Mouse (Mus musculus) T-helper 17 cell (primary cell): Measurements from ENCODE around the gene Scn3b.

Experiments
- in situ Hi-C, 2 experiments: fragments of 300-600 bp; cut with MboI, MseI; formaldehyde crosslinking; loops; 1 replicate in 1 of 2; 2 replicates in 1 of 2; pipeline ENCODE4 v1.15.1; 2025; ENCODE audit warnings: high pct_unique_total_duplicates in 2 of 2

Scn3b gene

GRCm38 (mm10) chr9:40309876-40310275 lies 40.9 kb downstream of the Scn3b start:
- in situ Hi-C loops, result loop anchor here in 1 of 2 experiments (10.0 kb wide), 1 partner anchor 1945 kb away; the partner anchor contains the start of gene Olfr250

GRCm38 (mm10) chr9:40311813-40312212 lies 42.8 kb downstream of the Scn3b start:
- in situ Hi-C loops, result no loop called here

- in situ Hi-C loops, result no loop called here
These were observed 48.0 kb downstream of the Scn3b start for GRCm38 (mm10) chr9:40316865-40317660.

GRCm38 (mm10) chr9:40317735-40318134 lies 48.7 kb downstream of the Scn3b start:
- in situ Hi-C loops, result no loop called here

DNA sequence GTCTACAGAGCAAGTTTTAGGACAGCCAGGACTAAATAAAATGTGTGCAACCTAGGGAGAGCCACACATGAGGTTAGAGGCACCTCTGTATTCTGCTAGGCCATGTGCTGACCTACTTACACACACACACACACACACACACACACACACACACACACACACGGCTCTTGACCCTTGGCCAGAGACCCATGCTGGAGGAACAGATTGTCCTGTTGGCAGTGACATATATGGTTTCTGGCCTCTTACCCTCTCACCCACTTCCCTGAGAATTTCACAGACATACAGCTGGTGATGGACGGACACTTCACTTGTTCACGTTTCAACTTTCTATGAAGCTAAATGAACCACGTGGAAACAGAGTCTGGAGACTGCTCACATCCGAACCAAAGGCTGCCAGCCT lies 49.8 kb downstream of the Scn3b start:
- in situ Hi-C loops, result no loop called here

DNA sequence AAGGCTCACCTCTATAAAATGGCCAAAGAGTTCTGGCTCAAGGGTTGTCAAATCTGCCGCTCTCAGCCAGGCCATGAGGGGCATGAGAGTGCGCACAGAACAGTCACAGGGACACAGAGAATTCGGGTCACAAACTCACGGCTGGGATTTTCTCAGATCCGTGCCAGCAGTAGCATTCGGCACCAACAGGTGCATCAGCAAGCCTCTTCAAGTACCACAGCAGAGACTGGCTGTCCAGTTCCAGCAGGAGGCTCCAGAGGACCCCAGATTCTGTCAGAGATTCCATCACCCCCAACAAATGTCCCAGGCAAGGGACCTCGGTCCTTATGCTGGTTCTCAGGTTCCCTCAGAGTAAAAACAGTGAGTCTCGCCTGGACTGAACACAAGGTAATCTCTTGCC lies 51.4 kb downstream of the Scn3b start:
- in situ Hi-C loops, result loop anchor here in 1 of 2 experiments (5.0 kb wide), 1 partner anchor 93 kb away; no protein-coding TSS in a partner anchor

DNA sequence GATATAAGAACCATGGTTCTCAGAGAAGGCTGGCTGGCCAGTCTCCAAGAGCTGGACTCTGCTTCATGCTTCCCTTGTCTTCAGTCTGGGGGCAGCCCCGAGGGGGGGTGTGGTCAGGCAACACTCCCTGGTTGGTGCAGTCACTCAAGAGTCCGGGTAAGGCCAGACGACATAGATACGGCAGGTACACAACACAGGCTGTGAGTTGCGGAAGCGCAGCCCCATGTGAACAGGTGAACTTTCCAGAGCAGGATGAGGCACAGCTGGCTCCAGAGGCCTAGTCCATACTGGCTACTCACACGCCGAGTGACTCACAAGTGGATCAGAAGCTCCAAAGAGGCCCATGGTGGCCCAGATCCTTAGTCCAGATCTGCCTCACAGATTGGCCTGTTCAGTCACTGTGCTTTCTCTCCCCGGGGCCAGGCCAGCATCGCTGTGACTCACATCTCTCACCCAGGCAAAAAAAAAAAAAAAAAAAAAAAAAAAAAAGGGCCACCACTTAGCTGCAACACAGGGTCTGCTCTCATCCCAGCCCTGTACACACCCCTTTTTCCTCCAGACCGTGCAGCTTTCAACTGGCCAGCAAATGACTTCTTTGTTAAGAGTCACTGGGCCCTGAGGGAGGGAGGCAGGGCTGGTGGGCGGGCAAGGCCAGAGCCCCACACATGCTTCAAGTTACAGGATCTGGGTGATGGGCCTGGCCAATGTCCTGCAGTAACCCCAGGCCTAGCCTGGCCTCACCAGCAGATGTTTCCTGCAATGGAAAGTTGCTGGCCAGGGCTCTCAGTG lies 52.1 kb downstream of the Scn3b start:
- in situ Hi-C loops, result loop anchor here in 1 of 2 experiments (5.0 kb wide), 1 partner anchor 94 kb away; no protein-coding TSS in a partner anchor

- in situ Hi-C loops, result loop anchor here in 1 of 2 experiments (5.0 kb wide), 1 partner anchor 94 kb away; no protein-coding TSS in a partner anchor
These were observed 52.6 kb downstream of the Scn3b start for GRCm38 (mm10) chr9:40321668-40322003.

DNA sequence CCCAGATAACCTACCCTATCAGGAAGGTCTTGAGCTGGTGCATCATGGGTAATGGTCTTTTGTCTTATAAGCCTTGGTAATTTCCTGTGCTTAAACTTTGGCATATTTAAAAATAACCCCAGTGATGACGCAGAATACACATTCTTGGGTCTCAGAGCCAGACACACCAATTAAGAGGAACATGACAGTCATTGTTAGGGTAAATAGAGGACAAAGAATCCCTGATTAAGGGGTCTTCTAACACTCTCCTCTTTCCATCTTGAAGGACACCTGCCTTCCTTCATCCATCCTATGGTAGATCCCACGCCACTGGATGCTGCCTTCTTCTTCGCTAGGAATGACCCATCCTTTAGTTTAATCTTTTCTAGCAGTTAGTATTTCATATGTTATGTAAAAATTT lies 53.4 kb downstream of the Scn3b start:
- in situ Hi-C loops, result loop anchor here in 1 of 2 experiments (5.0 kb wide), 1 partner anchor 95 kb away; no protein-coding TSS in a partner anchor

GRCm38 (mm10) chr9:40323171-40323570 lies 54.2 kb downstream of the Scn3b start:
- in situ Hi-C loops, result loop anchor here in 1 of 2 experiments (5.0 kb wide), 1 partner anchor 96 kb away; no protein-coding TSS in a partner anchor

- in situ Hi-C loops, result loop anchor here in 1 of 2 experiments (5.0 kb wide), 1 partner anchor 96 kb away; no protein-coding TSS in a partner anchor
These were observed 54.8 kb downstream of the Scn3b start for GRCm38 (mm10) chr9:40323773-40324172.

- in situ Hi-C loops, result loop anchor here in 1 of 2 experiments (5.0 kb wide), 1 partner anchor 97 kb away; no protein-coding TSS in a partner anchor
These were observed 55.3 kb downstream of the Scn3b start for GRCm38 (mm10) chr9:40324232-40324792.

DNA sequence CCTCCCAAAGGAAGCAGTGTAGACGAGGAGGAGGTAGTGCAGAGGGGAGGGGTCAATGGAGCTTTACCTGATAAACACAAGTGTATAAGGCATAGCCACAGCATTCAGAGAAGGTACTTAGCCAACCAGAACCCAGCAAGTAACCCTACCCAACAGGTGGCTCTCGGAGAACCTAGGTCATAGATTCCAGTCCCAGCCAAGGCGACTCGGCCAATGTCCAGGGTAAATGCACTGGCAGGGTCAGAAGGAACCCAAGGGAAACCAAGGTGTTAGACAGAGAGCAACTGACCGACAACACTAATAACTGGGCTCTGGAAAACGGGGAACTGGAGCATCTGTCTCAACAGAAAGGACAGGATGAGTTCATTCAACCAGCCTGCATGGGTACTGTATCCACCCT lies 55.8 kb downstream of the Scn3b start:
- in situ Hi-C loops, result loop anchor here (5.0 to 25.0 kb wide), 2 partner anchors 98 to 1887 kb away; no protein-coding TSS in a partner anchor

DNA sequence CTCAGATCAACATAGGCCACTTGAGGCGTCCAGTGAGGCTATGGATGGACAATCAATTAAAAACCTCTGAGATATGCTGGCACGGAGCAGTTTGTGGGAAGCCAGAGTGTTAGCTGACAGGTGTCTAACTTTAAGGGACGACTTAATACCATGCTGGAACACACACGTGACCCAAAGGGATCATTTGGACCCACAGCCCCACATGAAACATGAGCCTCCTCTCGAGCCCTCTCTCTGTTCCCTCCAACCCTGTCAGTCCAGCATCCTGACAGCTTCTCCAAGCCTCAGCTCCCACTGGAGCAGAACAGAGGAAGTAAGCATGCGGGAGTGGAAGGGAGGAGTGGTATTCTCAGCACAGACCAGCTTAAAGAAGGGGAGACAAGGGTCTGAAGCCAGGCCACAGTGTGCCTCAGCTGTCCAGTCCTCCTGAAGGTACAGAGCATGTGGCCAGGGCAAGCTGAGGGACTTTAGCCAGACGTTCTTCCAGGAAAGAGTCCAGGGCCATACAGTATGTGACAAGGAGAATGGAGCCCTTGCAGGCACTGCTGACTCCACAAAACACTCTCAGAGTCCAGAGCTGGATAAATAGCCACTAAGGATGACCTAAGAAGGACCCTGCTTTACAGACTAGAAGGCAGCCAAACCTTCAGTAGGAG lies 57.4 kb downstream of the Scn3b start:
- in situ Hi-C loops, result loop anchor here in 1 of 2 experiments (25.0 kb wide), 1 partner anchor 1886 kb away; no protein-coding TSS in a partner anchor

DNA sequence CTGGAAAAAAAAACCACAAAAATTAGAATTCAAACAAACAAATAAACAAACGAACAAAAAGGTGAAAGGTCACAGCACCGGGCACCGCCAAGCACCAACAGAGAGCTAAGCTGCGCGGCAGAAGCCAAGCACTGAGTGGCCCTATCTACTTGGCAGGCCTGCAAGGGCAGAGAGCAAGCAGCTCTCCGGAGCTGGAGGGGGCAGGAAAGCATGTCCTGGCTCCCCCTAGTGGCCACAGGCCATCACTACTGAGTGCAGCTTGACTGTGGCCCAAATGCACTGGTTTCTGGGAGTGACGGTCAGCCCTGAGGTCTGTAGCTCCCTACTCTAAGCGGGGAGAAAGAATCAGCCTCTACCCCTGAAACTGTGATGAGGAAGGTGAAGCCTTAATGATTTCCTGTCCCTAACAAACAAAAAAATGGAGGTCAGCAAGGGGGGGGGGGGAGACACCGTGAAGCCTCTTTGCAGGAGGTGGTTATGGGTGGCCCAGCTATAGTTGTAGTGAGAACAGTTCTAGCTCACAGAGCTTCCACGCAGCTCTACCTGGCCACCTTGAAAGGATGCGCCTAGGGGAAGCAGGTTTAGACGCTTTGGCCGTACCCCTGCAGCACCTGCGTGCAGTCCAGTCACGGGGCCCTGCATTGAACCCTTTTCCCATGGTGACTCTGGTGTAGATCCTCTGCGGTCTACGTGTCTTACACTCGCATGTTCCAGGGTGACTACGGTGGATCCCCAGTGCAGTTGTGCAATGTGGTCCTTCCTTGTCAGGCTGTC lies 61.8 kb downstream of the Scn3b start:
- in situ Hi-C loops, result loop anchor here in 1 of 2 experiments (25.0 kb wide), 1 partner anchor 1882 kb away; no protein-coding TSS in a partner anchor

- in situ Hi-C loops, result loop anchor here in 1 of 2 experiments (25.0 kb wide), 1 partner anchor 1881 kb away; no protein-coding TSS in a partner anchor
These were observed 62.6 kb downstream of the Scn3b start for GRCm38 (mm10) chr9:40331411-40332286.

DNA sequence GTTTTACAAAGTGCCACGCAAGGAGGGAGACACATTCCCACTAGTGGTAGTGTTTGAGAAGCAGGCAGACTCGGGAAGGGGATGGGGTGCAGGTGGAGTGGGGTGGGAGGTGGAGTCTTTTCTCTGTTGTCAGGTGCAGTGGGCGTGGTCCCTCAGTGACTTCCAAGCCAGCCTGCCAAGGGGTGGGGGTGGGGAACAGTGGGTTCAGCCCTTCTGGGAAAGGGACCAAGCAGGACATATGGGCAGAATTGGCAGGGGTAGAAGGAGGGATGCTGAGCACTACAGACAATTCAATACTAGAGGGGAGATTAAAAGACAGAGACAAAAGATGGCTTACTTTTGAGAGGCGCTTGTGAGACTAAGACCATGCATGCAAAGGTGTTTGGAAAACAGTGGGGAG lies 63.3 kb downstream of the Scn3b start:
- in situ Hi-C loops, result loop anchor here in 1 of 2 experiments (25.0 kb wide), 1 partner anchor 1880 kb away; no protein-coding TSS in a partner anchor

DNA sequence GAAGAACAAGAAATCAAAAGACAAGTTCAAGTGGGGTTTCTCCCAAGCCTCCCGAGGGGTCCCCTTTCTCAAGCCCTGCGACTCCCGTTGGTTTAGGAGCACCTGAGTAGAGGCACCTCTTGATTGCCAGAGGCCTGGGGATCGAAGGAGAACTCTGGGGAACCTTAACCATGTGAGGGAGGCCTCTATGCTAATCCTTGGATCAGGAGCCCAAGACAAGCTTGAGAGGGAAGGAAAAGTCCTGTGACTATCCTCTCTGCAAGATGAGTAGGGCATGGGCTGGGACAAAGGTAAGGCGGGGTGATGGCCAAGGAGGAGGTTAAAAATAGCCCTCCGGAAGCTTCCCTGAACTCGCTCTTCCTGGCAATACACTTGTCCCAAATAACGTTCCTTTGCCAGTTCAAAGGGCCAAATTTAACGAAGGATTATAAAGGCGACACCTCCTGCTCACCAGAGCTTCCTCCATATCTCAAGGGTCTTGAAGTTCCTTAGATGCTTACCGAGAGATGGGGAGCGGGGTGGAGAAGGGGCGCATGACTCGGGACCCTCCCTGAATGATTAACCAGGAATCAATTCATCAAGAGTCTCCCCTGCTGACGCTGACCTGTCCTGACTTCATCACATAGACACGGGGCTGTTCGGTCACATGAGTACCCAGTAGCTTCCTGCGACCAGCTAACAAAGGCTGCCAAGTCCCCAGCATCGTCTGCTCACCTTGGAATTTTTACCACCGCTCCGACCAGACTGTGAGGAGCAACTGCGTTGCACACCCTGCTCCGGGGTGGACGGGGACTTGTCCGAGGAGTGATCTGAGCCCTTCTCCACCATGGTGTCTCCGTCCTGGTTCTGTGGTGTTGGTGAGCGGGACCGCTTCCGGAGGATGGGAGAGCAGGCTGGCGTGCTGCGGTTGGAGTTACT lies 64.0 kb downstream of the Scn3b start:
- in situ Hi-C loops, result loop anchor here in 1 of 2 experiments (25.0 kb wide), 1 partner anchor 1879 kb away; no protein-coding TSS in a partner anchor
